Comparison of ENCODE assay signal across 8 mouse cellular contexts in the genomic region with DNA sequence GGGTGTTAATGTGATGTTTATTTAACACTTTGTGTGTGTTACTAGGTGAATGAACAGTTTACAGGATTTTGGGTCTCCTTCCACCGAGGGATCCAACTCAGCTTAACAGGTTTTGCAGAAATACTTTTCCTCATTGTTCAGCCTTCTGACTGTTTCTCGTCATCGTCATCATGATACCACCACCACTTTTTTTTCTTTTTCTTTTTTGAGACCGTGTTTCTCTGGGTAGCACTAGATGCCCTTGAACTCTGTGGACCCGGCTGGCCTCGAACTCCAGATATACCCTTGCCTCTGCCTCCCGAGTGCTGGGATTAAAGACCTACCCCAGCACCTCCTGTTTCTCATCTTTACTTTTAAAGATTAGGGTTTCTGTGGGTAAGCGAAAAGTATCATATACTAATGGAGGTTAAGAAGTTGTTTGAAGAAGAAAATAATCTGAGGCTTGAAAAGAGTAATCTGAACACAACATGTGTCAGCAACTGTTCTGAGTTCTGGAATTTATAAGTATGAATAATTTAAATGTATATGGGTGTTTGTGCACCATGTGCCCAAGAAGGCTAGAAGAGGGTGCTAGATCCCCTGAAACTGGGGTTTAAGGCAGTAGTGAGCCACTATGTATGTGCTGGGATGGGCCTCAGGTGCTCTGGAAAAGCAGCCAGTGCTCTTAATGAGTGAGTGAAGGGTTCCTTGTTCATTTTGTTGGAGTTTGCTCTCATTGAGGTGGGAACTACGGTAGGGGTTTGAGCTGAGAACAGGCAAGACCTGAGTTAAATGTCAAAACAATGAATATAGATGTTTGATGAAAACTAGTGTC. TPM values are rescaled to one million over a fixed set of nuclear protein-coding genes. Genes with fewer than 3 reads are reported as not detected.
DNase-seq lines count a peak whose midpoint lies in the region; ATAC-seq lines count a peak whose summit lies in the region.

No protein-coding gene starts in this region.

- 26% methylated on average over 9 of the region's 9 CpGs for WGBS in embryonic facial prominence, embryonic 10.5 days
- 27% methylated on average over 9 of the region's 9 CpGs for WGBS in limb, embryonic 10.5 days
- WGBS in neural tube, embryonic 14.5 days = 27% methylated on average over 9 of the region's 9 CpGs

- H3K27me3 ChIP-seq in megakaryocyte, embryonic 14.5 days (replicated peaks) = no peaks in the 10 kb centered on the region
- H3K27me3 ChIP-seq in embryonic facial prominence, embryonic 10.5 days (replicated peaks; ENCODE audit: low read depth, poor library complexity, severe bottlenecking) = no peaks in the 10 kb centered on the region
- H3K27me3 ChIP-seq in limb, embryonic 10.5 days (ENCODE audit: low read depth, poor library complexity, severe bottlenecking) = no peaks in the 10 kb centered on the region
- H3K27me3 ChIP-seq in neural tube, embryonic 14.5 days (ENCODE audit: control insufficient read depth, insufficient read depth, low read length) = no peaks in the 10 kb centered on the region

- DNase-seq in embryonic facial prominence, embryonic 10.5 days (ENCODE audit: low spot score) = peak; percentile 53
- peak; percentile 41 for DNase-seq in limb, embryonic 10.5 days (ENCODE audit: low spot score)
- DNase-seq in left cerebral cortex, postnatal 10 days (ENCODE audit: extremely low spot score in 1 of 2, low spot score in 2 of 2) = no peak
- DNase-seq in urinary bladder, adult 2 months (ENCODE audit: low spot score) = no peak
- no peak for DNase-seq in layer of hippocampus, postnatal 36 days

- intact Hi-C loops in left cerebral cortex, postnatal 10 days (cut with DNase I) = no loop called here

- H3K4me3 ChIP-seq in megakaryocyte, embryonic 14.5 days (replicated peaks) = peak overlapping the region; percentile 91
- peak overlapping the region; percentile 60 for H3K4me3 ChIP-seq in embryonic facial prominence, embryonic 10.5 days
- H3K4me3 ChIP-seq in limb, embryonic 10.5 days = peak overlapping the region; percentile 63
- peak overlapping the region; percentile 42 for H3K4me3 ChIP-seq in neural tube, embryonic 14.5 days (ENCODE audit: low read depth, low read length)

- H3K9me3 ChIP-seq in megakaryocyte, embryonic 14.5 days = no peaks in the 10 kb centered on the region
- no peaks in the 10 kb centered on the region for H3K9me3 ChIP-seq in embryonic facial prominence, embryonic 10.5 days
- H3K9me3 ChIP-seq in limb, embryonic 10.5 days (replicated peaks) = no peaks in the 10 kb centered on the region
- no peaks in the 10 kb centered on the region for H3K9me3 ChIP-seq in neural tube, embryonic 14.5 days (ENCODE audit: control insufficient read depth, low read length)

- H3K4me1 ChIP-seq in megakaryocyte, embryonic 14.5 days = peaks cover 52% of the 10 kb centered on the region
- H3K4me1 ChIP-seq in embryonic facial prominence, embryonic 10.5 days = peaks cover 35% of the 10 kb centered on the region
- peaks cover 34% of the 10 kb centered on the region for H3K4me1 ChIP-seq in limb, embryonic 10.5 days
- H3K4me1 ChIP-seq in neural tube, embryonic 14.5 days (ENCODE audit: control insufficient read depth, insufficient read depth, low read length) = peaks cover 31% of the 10 kb centered on the region

- peak overlapping the region; percentile 70 for H3K4me2 ChIP-seq in neural tube, embryonic 14.5 days (ENCODE audit: low read depth, low read length)

- H3K27ac ChIP-seq in embryonic facial prominence, embryonic 10.5 days (replicated peaks) = peak overlapping the region; percentile 94
- peak overlapping the region; percentile 97 for H3K27ac ChIP-seq in limb, embryonic 10.5 days
- peak overlapping the region; percentile 96; the same call in 1 of the 2 replicates for H3K27ac ChIP-seq in neural tube, embryonic 14.5 days (ENCODE audit: low read depth, low read length)

- H3K36me3 ChIP-seq in megakaryocyte, embryonic 14.5 days (replicated peaks; ENCODE audit: low read length) = no peaks in the 10 kb centered on the region
- no peaks in the 10 kb centered on the region for H3K36me3 ChIP-seq in embryonic facial prominence, embryonic 10.5 days (replicated peaks)
- H3K36me3 ChIP-seq in limb, embryonic 10.5 days = no peaks in the 10 kb centered on the region
- no peaks in the 10 kb centered on the region for H3K36me3 ChIP-seq in neural tube, embryonic 14.5 days (ENCODE audit: control insufficient read depth, insufficient read depth, low read length)

- no peak for ATAC-seq in megakaryocyte, adult 5-6 weeks (ENCODE audit: poor library complexity, severe bottlenecking)
- no peak for ATAC-seq in neural tube, embryonic 14.5 days (ENCODE audit: low read depth)

- H3K9ac ChIP-seq in neural tube, embryonic 14.5 days (replicated peaks; ENCODE audit: low read depth, low read length) = peak overlapping the region; percentile 64; the same call in 1 of the 2 replicates

RNA-seq across cellular contexts. Expression of a gene that starts 1.2 kb away (rescaled TPM):
- polyA plus RNA-seq in megakaryocyte, embryonic 14.5 days (2012; ENCODE audit: insufficient read depth, low replicate concordance) = 37.2 and 163 TPM in 2 replicates
- total RNA-seq in megakaryocyte, adult 5-6 weeks (2015) = 61.9 and 91.1 TPM in 2 replicates
- total RNA-seq in megakaryocyte, adult 5-6 weeks (2017) = 1,786 and 1,821 TPM in 2 replicates
- 4.8 and 5.5 TPM in 2 replicates for polyA plus RNA-seq in embryonic facial prominence, embryonic 10.5 days (2016; fragmentation: Nextera tagmentation; extraction: Ambion mirVana)
- 8.0 and 11.7 TPM in 2 replicates for polyA plus RNA-seq in limb, embryonic 10.5 days (2016; fragmentation: Nextera tagmentation; extraction: Ambion mirVana)
- not detected in 2 replicates for polyA plus RNA-seq in neural tube, embryonic 14.5 days (2014; fragmentation: Nextera tagmentation; extraction: Ambion mirVana)
- total RNA-seq in left cerebral cortex, postnatal 10 days (2021) = 10 to 100 TPM; 27.0 to 28.3 TPM
- polyA plus RNA-seq in urinary bladder, adult 2 months (2012; rRNA removed) = 1.3 and 5.2 TPM in 2 replicates
- 10 to 100 TPM; 12.2 to 14.4 TPM for total RNA-seq in layer of hippocampus, postnatal 36 days (2021)

RNA-seq across cellular contexts. Expression of a gene that starts 1.6 kb away (rescaled TPM):
- 443 and 574 TPM in 2 replicates for polyA plus RNA-seq in megakaryocyte, embryonic 14.5 days (2012; ENCODE audit: insufficient read depth, low replicate concordance)
- total RNA-seq in megakaryocyte, adult 5-6 weeks (2015) = 61.7 and 63.9 TPM in 2 replicates
- total RNA-seq in megakaryocyte, adult 5-6 weeks (2017) = 1,033 and 1,202 TPM in 2 replicates
- polyA plus RNA-seq in embryonic facial prominence, embryonic 10.5 days (2016; fragmentation: Nextera tagmentation; extraction: Ambion mirVana) = 2.7 and 3.0 TPM in 2 replicates
- 2.4 and 4.5 TPM in 2 replicates for polyA plus RNA-seq in limb, embryonic 10.5 days (2016; fragmentation: Nextera tagmentation; extraction: Ambion mirVana)
- 1.7 and 2.1 TPM in 2 replicates for polyA plus RNA-seq in neural tube, embryonic 14.5 days (2014; fragmentation: Nextera tagmentation; extraction: Ambion mirVana)
- total RNA-seq in left cerebral cortex, postnatal 10 days (2021) = 100 to 1,000 TPM; 265 to 270 TPM
- 27.8 and 30.5 TPM in 2 replicates for polyA plus RNA-seq in urinary bladder, adult 2 months (2012; rRNA removed)
- 100 to 1,000 TPM; 363 to 377 TPM for total RNA-seq in layer of hippocampus, postnatal 36 days (2021)

RNA-seq across cellular contexts. Expression of a gene that starts 2.8 kb away (rescaled TPM):
- polyA plus RNA-seq in megakaryocyte, embryonic 14.5 days (2012; ENCODE audit: insufficient read depth, low replicate concordance) = 5.7 and 16.4 TPM in 2 replicates
- total RNA-seq in megakaryocyte, adult 5-6 weeks (2015) = 225 and 241 TPM in 2 replicates
- 441 and 668 TPM in 2 replicates for total RNA-seq in megakaryocyte, adult 5-6 weeks (2017)
- 6.5 and 7.7 TPM in 2 replicates for polyA plus RNA-seq in embryonic facial prominence, embryonic 10.5 days (2016; fragmentation: Nextera tagmentation; extraction: Ambion mirVana)
- 4.7 and 5.3 TPM in 2 replicates for polyA plus RNA-seq in limb, embryonic 10.5 days (2016; fragmentation: Nextera tagmentation; extraction: Ambion mirVana)
- polyA plus RNA-seq in neural tube, embryonic 14.5 days (2014; fragmentation: Nextera tagmentation; extraction: Ambion mirVana) = 0.72 TPM in 1 of 2 replicates, not detected in the other
- 10 to 100 TPM in 1 of 2 experiments, 1 to 10 TPM in 1; 9.7 to 10.4 TPM for total RNA-seq in left cerebral cortex, postnatal 10 days (2021)
- 0.40 and 0.90 TPM in 2 replicates for polyA plus RNA-seq in urinary bladder, adult 2 months (2012; rRNA removed)
- 1 to 10 TPM; 3.9 to 4.9 TPM for total RNA-seq in layer of hippocampus, postnatal 36 days (2021)

RNA-seq across cellular contexts. Expression of a gene that starts 10.7 kb away (rescaled TPM):
- 1.4 and 2.0 TPM in 2 replicates for polyA plus RNA-seq in megakaryocyte, embryonic 14.5 days (2012; ENCODE audit: insufficient read depth, low replicate concordance)
- 32.3 and 36.5 TPM in 2 replicates for total RNA-seq in megakaryocyte, adult 5-6 weeks (2015)
- 143 and 176 TPM in 2 replicates for total RNA-seq in megakaryocyte, adult 5-6 weeks (2017)
- 1.1 TPM in 2 replicates for polyA plus RNA-seq in embryonic facial prominence, embryonic 10.5 days (2016; fragmentation: Nextera tagmentation; extraction: Ambion mirVana)
- 0.56 and 0.69 TPM in 2 replicates for polyA plus RNA-seq in limb, embryonic 10.5 days (2016; fragmentation: Nextera tagmentation; extraction: Ambion mirVana)
- 0.33 TPM in 1 of 2 replicates, not detected in the other for polyA plus RNA-seq in neural tube, embryonic 14.5 days (2014; fragmentation: Nextera tagmentation; extraction: Ambion mirVana)
- total RNA-seq in left cerebral cortex, postnatal 10 days (2021) = 1 to 10 TPM; 1.4 to 1.7 TPM
- 0.60 and 0.69 TPM in 2 replicates for polyA plus RNA-seq in urinary bladder, adult 2 months (2012; rRNA removed)
- total RNA-seq in layer of hippocampus, postnatal 36 days (2021) = 1 to 10 TPM; 1.1 to 1.2 TPM

RNA-seq across cellular contexts. Expression of a gene that starts 11.4 kb away (rescaled TPM):
- 7.0 TPM in 1 of 2 replicates, not detected in the other for polyA plus RNA-seq in megakaryocyte, embryonic 14.5 days (2012; ENCODE audit: insufficient read depth, low replicate concordance)
- 43.8 and 48.7 TPM in 2 replicates for total RNA-seq in megakaryocyte, adult 5-6 weeks (2015)
- 145 and 146 TPM in 2 replicates for total RNA-seq in megakaryocyte, adult 5-6 weeks (2017)
- 0.97 and 1.2 TPM in 2 replicates for polyA plus RNA-seq in embryonic facial prominence, embryonic 10.5 days (2016; fragmentation: Nextera tagmentation; extraction: Ambion mirVana)
- polyA plus RNA-seq in limb, embryonic 10.5 days (2016; fragmentation: Nextera tagmentation; extraction: Ambion mirVana) = 1.3 and 1.4 TPM in 2 replicates
- 0.52 TPM in 1 of 2 replicates, not detected in the other for polyA plus RNA-seq in neural tube, embryonic 14.5 days (2014; fragmentation: Nextera tagmentation; extraction: Ambion mirVana)
- 10 to 100 TPM; 22.6 to 23.0 TPM for total RNA-seq in left cerebral cortex, postnatal 10 days (2021)
- 0.44 and 0.78 TPM in 2 replicates for polyA plus RNA-seq in urinary bladder, adult 2 months (2012; rRNA removed)
- 10 to 100 TPM; 16.2 to 17.4 TPM for total RNA-seq in layer of hippocampus, postnatal 36 days (2021)

Comparison
In these comparisons a context has a peak if more than half of its experiments do, and no peak if none do; other contexts are left out.
1. DNase-seq: peak in embryonic facial prominence, embryonic 10.5 days (single experiment) and limb, embryonic 10.5 days (single experiment); none in left cerebral cortex, postnatal 10 days (0 of 2), urinary bladder, adult 2 months (single experiment) and layer of hippocampus, postnatal 36 days (0 of 2).
2. RNA of a gene that starts 1.6 kb away (polyA plus RNA-seq): 443 to 574 TPM in megakaryocyte, embryonic 14.5 days; 27.8 to 30.5 TPM in urinary bladder, adult 2 months, 2.7 to 3.0 TPM in embryonic facial prominence, embryonic 10.5 days, 2.4 to 4.5 TPM in limb, embryonic 10.5 days and 1.7 to 2.1 TPM in neural tube, embryonic 14.5 days; every median in the first group is over 10 times any median in the second.
3. Peak in every context shown above with its lines, with median percentiles within 50 percentile points of each other: H3K4me3 ChIP-seq and H3K27ac ChIP-seq.